Mouse (Mus musculus): ENCODE measurements around the gene Ptgds. TPM values are rescaled to one million over a fixed set of nuclear protein-coding genes. Genes with fewer than 3 reads are reported as not detected.

Gene Ptgds
- total RNA-seq, 1 experiment from 2014 or later, result not detected

GRCm38 (mm10) chr2:25457022-25457896 lies 12.6 kb downstream of the Ptgds start:
- ATAC-seq (ENCODE audit: extremely low read depth, insufficient number of reproducible peaks, low FRiP score, poor library complexity, severe bottlenecking), result no peak

- no peak for ATAC-seq (ENCODE audit: extremely low read depth, insufficient number of reproducible peaks, low FRiP score, poor library complexity, severe bottlenecking)
Measured at GRCm38 (mm10) chr2:25456205-25456953, 13.5 kb downstream of the Ptgds start, which contains the start of gene Clic3. TSS of gene Clic3 (plus strand) at chr2:25456838.

- no peak for ATAC-seq (ENCODE audit: extremely low read depth, insufficient number of reproducible peaks, low FRiP score, poor library complexity, severe bottlenecking)
Measured at GRCm38 (mm10) chr2:25452951-25453350, 16.9 kb downstream of the Ptgds start.

GRCm38 (mm10) chr2:25450853-25451647 lies 18.8 kb downstream of the Ptgds start:
- no peak for ATAC-seq (ENCODE audit: extremely low read depth, insufficient number of reproducible peaks, low FRiP score, poor library complexity, severe bottlenecking)

- no peak for ATAC-seq (ENCODE audit: extremely low read depth, insufficient number of reproducible peaks, low FRiP score, poor library complexity, severe bottlenecking)
Measured at GRCm38 (mm10) chr2:25442682-25443081, 27.2 kb downstream of the Ptgds start.

GRCm38 (mm10) chr2:25441067-25441466 lies 28.8 kb downstream of the Ptgds start:
- no peak for ATAC-seq (ENCODE audit: extremely low read depth, insufficient number of reproducible peaks, low FRiP score, poor library complexity, severe bottlenecking)

- no peak for ATAC-seq (ENCODE audit: extremely low read depth, insufficient number of reproducible peaks, low FRiP score, poor library complexity, severe bottlenecking)
Measured at GRCm38 (mm10) chr2:25436286-25436820, 33.5 kb downstream of the Ptgds start.

GRCm38 (mm10) chr2:25434292-25434691 lies 35.6 kb downstream of the Ptgds start:
- ATAC-seq (ENCODE audit: extremely low read depth, insufficient number of reproducible peaks, low FRiP score, poor library complexity, severe bottlenecking), result no peak

GRCm38 (mm10) chr2:25433101-25433500 lies 36.7 kb downstream of the Ptgds start:
- no peak for ATAC-seq (ENCODE audit: extremely low read depth, insufficient number of reproducible peaks, low FRiP score, poor library complexity, severe bottlenecking)

- no peak for ATAC-seq (ENCODE audit: extremely low read depth, insufficient number of reproducible peaks, low FRiP score, poor library complexity, severe bottlenecking)
Measured at GRCm38 (mm10) chr2:25432326-25433098, 37.3 kb downstream of the Ptgds start.

GRCm38 (mm10) chr2:25431308-25431855 lies 38.5 kb downstream of the Ptgds start:
- ATAC-seq (ENCODE audit: extremely low read depth, insufficient number of reproducible peaks, low FRiP score, poor library complexity, severe bottlenecking), result no peak

GRCm38 (mm10) chr2:25430395-25431233 lies 39.2 kb downstream of the Ptgds start:
- ATAC-seq (ENCODE audit: extremely low read depth, insufficient number of reproducible peaks, low FRiP score, poor library complexity, severe bottlenecking), result no peak

GRCm38 (mm10) chr2:25429435-25430180 lies 40.2 kb downstream of the Ptgds start:
- ATAC-seq (ENCODE audit: extremely low read depth, insufficient number of reproducible peaks, low FRiP score, poor library complexity, severe bottlenecking), result no peak

GRCm38 (mm10) chr2:25428442-25429236 lies 41.2 kb downstream of the Ptgds start, which contains the start of gene Abca2:
TSS of gene Abca2 (plus strand) at chr2:25428703.
- peak; percentile 69 for ATAC-seq (ENCODE audit: extremely low read depth, insufficient number of reproducible peaks, low FRiP score, poor library complexity, severe bottlenecking)

GRCm38 (mm10) chr2:25427256-25427655 lies 42.6 kb downstream of the Ptgds start:
- no peak for ATAC-seq (ENCODE audit: extremely low read depth, insufficient number of reproducible peaks, low FRiP score, poor library complexity, severe bottlenecking)

GRCm38 (mm10) chr2:25426721-25427191 lies 43.1 kb downstream of the Ptgds start:
- ATAC-seq (ENCODE audit: extremely low read depth, insufficient number of reproducible peaks, low FRiP score, poor library complexity, severe bottlenecking), result peak; percentile 57

Data from neutrophil, adult 5-6 weeks (primary cell).